Mouse (Mus musculus) CD8-positive naive resting alpha-beta T cell, adult 57 days (primary cell): ENCODE data around the gene Olfr697. TPM values are rescaled to one million over a fixed set of nuclear protein-coding genes. Genes with fewer than 3 reads are reported as not detected.

ENCODE experiments used
- total RNA-seq: library from RNA; stranded (reverse); gene quantifications from one replicate; pipeline ENCODE4 v1.2.4, GENCODE M21; 2023

Gene Olfr697
- total RNA-seq: not detected

DNA sequence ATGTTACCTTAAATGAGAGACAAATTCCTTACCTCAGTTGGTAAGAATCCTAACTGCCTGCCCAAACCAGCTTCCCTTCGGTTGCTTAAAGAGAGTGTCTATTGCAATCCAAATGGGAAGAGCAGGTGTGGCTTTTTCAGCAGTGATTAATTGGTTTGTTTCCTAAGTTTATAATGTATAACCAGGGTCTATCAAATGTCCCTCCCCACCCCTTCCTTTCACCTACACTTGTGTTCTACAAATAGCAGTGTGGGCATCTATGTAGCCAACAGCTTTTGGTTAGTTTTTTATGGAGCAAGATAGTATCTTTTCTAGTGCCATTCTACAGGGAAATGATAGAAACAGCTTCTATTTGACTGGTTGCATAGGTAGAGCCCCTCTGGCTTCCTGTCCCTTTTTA lies at the start of gene Olfr697:
Gene Olfr697 (minus strand): TSS at position 101 of the 400 bp plus-strand sequence.

DNA sequence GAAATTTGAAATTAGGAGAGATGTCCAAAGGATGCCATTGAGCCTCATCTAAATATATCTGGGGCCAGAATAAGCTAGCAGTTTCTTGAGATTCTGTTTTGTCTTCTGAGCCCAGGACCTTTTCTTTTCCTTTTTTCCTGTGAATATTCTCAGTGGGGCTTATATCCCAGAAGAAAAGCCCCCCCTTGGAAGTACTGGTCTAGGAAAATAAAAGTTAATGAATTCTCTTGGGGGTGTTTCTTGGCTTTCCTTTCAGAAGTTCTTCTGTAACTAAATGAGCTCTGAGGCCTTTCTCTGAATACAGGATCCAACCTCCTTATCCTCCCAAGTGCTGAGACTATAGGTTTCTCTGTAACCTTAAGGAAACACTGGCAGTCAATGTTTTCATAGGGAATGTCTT lies 13.1 kb upstream of the Olfr697 start, which contains the start of gene Olfr698:
Gene Olfr698 (minus strand): TSS at position 101 of the 400 bp plus-strand sequence.

DNA sequence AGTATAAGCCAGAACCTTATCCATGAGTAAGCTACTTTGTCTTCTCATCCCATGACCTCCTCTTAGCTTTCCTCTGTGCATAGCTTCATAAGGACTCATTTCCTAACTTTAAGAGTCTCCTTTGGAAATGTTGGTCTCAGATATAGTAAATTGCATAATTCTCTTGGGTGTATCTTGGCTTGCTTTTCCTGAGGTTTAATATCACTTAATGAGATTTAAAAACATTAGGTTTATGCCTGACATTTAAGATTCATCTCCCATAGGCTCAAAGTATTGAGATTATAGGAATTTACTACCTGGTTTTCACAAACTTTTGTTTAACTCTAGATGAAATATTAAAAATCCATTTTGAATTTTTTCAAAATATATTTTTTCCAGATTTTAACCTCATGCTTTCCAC lies 25.9 kb downstream of the Olfr697 start, which contains the start of gene Olfr695:
Gene Olfr695 (minus strand): TSS at position 101 of the 400 bp plus-strand sequence.

DNA sequence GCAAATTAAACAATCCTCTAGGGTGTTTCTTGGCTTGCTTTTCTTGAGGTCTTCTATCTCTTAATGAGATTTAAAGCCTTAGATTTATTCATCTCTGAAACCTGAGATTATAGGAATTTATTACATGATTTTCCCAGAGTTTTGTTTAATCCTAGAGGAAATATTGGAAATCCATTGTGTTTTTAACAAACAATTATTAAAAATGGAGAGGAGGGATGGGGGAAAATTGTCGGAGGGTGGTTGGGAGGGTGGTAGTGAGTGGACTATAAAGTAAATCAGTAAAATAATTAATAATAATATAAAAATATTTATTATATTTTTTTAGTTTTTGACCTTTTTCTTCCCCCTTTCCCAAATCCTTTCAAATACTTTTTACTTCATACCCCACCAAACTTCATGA lies 50.5 kb downstream of the Olfr697 start, which contains the start of gene Olfr694:
Gene Olfr694 (minus strand): TSS at position 101 of the 400 bp plus-strand sequence.

Other genes starting within 250 kb of the Olfr697 start
- gene Olfr693, start 61.9 kb downstream of the Olfr697 start, total RNA-seq: not detected
- not detected for gene Olfr694, start 50.6 kb downstream of the Olfr697 start, total RNA-seq
- gene Olfr695, start 26.0 kb downstream of the Olfr697 start, total RNA-seq: not detected
- not detected for gene Olfr698, start 13.0 kb upstream of the Olfr697 start, total RNA-seq
- gene Olfr699, start 50.8 kb upstream of the Olfr697 start, total RNA-seq: not detected
- not detected for gene Olfr700, start 66.4 kb upstream of the Olfr697 start, total RNA-seq
- gene Olfr701, start 71.7 kb upstream of the Olfr697 start, total RNA-seq: not detected
- not detected for gene Olfr702, start 91.5 kb upstream of the Olfr697 start, total RNA-seq
- gene Olfr703, start 100.9 kb upstream of the Olfr697 start, total RNA-seq: not detected
- gene Olfr704, start 120.7 kb upstream of the Olfr697 start, total RNA-seq: not detected
- not detected for gene Olfr705, start 134.4 kb upstream of the Olfr697 start, total RNA-seq
- not detected for gene Olfr706, start 145.7 kb upstream of the Olfr697 start, total RNA-seq
- gene Olfr707, start 158.8 kb upstream of the Olfr697 start, total RNA-seq: not detected
- gene Olfr1532-ps1, start 165.6 kb upstream of the Olfr697 start, total RNA-seq: not detected
- gene Olfr709-ps1, start 189.8 kb upstream of the Olfr697 start, total RNA-seq: 0.12 TPM
- not detected for gene Olfr710, start 205.9 kb upstream of the Olfr697 start, total RNA-seq
- not detected for gene Olfr6, start 221.5 kb upstream of the Olfr697 start, total RNA-seq
- gene Olfr711, start 233.0 kb upstream of the Olfr697 start, total RNA-seq: not detected